Mouse (Mus musculus): ENCODE results near the gene Copz2. TPM values are rescaled to one million over a fixed set of nuclear protein-coding genes. Genes with fewer than 3 reads are reported as not detected.

The Copz2 gene
- total RNA-seq, 2 experiments from 2014 or later = 4.5 to 5.0 TPM

DNA sequence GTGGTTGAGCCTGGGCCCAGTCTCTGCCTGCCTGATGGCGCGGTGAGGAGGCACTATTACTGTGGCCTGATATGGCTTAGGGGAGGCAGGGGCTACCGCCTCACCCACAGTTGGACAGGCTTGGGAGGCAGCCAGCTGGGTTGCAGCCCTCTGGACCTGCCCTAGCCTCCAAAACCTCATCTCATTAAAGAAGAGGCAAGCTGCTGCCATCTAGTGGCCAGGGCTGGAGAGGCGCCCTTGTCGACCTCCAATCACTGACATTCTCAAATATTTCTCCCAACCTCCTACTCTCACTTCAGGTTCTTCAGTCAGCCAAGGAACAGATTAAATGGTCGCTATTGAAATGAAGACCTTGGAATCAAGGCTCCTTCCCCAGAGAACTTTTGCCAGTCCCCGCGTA, 10.9 kb downstream of the Copz2 start:
- intact Hi-C loops (cut with DNase I) = loop anchor here (2.0 to 10.0 kb wide), 4 partner anchors 83 to 582 kb away; partner anchors contain the start of gene Snx11
- DNase-seq (ENCODE audit: low spot score in 2 of 2) = peak; percentile 61 to 69

DNA sequence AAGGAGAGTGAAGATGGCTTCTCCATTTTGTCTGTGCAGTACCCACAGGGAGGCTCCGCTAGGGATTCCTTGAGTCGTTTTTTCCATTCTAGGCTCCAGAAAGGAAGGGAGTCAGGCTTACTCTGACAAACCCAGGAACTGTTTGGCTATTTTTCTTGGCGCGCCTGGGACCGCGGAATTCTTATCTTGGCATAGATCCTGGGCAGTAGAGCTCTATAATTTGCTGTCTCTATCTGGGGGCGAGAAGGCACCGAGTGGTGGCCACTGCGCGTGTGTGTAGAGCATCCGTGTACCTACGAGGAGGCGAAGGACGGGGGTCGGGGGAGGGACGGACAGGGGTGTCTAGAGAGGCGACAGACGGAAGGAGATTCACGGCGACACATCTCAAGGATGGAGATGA, 11.8 kb downstream of the Copz2 start:
- DNase-seq (ENCODE audit: low spot score in 2 of 2) = no peak
- intact Hi-C loops (cut with DNase I) = loop anchor here (2.0 to 10.0 kb wide), 4 partner anchors 84 to 583 kb away; partner anchors contain the start of gene Snx11

DNA sequence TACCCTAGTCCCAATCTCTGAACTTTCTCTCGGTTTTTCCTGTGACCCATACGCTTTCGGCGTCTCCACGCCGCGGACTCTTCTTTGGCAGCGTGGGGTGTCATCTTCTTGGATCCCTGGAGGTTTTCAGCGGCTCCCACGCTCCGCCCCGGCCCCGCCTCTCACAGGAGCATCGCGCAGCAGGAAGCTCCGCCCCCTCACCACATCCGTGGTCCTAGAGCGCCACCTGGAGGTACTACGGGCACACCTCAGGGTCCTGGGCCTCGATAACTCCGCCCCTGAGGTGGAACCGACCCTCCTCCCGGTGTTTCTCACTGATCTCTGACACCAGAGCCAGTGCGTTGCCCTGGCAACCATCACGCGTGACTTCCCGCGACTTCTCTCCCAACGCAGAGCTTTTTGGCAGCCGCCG, 12.2 kb downstream of the Copz2 start:
- DNase-seq (ENCODE audit: low spot score in 2 of 2) = peak; percentile 92 to 93
- intact Hi-C loops (cut with DNase I) = loop anchor here (2.0 to 10.0 kb wide), 4 partner anchors 85 to 583 kb away; partner anchors contain the start of gene Snx11

DNA sequence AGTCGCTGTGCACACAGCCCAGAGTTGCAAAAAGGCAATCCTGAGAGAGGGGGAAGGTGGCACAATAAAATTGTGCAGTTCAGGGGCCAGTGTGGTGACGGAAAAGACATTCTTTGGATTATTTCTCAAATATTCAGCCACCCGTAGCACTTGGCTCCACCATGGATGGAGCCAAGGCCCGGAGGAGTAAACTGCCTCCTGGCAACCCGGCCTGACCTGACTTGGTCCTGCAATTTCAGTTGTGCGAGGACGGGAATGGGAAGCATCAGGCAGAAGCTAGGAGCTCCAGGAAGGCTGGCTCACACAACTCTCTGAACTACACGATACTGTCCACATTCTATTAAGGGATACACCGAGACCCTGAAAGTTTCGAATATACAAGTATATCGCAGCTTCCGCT, 12.9 kb downstream of the Copz2 start:
- intact Hi-C loops (cut with DNase I) = loop anchor here (5.0 to 10.0 kb wide), 2 partner anchors 85 to 308 kb away; partner anchors contain the start of gene Snx11
- DNase-seq (ENCODE audit: low spot score in 2 of 2) = no peak

DNA sequence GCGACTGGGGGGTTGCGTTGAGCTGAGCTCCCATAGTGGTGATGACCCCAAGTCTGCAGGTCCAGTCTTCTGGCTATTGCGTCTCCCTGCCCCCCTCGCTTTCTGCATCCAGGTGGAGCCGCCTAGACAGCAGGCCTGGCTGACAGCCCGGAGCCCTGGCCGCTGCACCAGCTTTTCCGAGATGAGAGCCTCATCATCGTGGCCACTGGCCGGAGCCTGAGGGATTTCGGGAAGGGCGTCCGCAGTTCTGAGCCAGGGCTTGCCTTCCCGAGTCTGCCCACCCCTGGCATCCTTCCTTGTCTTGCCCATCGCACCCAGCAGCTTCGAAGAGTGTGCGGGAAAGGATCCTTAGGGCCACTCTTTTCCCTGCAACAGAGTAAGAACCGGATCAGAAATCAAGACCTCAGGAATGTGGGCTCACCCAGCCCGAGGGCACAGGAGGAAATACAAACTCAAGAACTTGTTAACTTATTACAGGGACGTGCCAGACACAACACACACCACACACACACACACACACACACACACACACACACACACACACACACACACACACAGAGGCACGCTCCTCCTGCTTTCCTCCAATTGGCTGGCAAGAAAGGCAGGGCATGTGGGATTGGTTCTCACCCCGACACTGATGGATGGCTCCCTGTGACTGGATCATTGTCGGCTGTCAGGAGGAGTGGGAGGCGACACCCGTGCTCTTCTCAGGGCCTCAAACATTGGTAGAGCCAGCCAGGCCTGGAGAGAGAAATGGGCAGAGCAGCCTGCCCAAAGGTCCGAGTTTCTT, 13.7 kb downstream of the Copz2 start:
- no peak for DNase-seq (ENCODE audit: low spot score in 2 of 2)
- intact Hi-C loops (cut with DNase I) = loop anchor here (5.0 to 10.0 kb wide), 2 partner anchors 86 to 309 kb away; partner anchors contain the start of gene Snx11

DNA sequence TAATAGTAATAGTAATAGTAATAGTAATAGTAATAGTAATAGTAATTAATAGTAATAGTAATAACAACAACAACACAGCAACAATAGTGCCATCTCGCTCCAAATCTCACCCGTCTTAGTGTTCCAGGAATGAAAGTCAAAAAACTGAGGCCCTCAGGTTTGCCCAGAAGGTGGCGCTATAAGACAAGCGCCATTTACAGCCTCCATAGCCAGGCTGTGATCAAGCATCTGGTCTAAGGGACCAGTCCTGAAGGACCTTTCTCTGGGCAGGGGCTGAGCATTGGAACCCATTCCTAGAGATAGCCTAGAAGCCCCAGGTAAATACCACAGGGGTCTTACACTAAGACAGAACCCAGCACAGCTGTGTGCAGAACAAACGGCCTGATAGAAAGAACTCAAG, 17.5 kb downstream of the Copz2 start:
- peak; percentile 37 to 64 for DNase-seq (ENCODE audit: low spot score in 2 of 2)
- intact Hi-C loops (cut with DNase I) = loop anchor here (1.0 to 10.0 kb wide), 4 partner anchors 42 to 312 kb away; no protein-coding TSS in a partner anchor

DNA sequence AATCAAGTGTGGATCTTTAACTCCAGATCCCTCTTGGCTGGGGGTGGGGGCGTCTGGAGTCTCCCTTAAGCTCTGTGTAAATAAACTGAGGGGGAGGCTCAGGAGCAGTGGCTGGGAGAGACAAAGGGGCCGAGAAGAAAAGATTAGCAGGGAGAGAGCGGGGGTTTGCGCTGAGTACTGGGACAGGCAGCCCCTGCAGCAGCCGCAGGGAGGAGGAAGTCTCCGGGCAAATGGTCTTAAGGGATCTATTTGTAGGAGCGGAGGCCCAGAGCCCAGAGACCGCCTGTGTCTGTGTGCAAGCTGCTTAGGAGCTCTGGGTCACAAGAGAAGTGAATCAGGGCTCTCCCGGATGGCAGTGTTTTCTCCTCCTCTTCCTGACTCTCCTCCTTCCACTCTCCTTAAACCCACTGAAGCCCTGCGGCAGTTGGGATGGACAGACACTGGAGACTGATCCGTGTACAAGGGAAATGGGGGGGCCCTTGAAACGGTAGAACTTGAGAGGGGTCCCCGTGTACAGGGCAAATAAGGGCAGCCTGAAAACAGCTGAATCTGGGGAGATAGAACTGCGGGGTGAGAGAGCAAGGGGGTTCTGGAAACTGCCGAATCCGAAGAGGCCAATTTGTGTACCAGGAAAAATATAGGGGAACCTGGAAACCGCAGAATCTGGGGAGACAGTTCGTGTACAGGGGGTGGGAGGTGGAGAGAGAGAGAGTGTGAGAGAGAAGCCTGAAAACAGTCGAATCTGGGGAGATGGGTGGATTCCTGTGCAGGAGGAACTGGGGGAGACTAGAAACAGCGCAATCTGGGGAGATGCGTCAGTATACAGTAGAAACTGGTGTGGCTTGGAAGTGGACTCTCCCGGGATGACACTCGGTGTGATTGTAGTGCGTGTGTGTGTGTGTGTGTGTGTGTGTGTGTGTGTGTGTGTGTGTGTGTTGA, 23.0 kb downstream of the Copz2 start:
- DNase-seq (ENCODE audit: low spot score in 2 of 2) = no peak
- intact Hi-C loops (cut with DNase I) = loop anchor here (2.0 kb wide), 1 partner anchor 30 kb away; no protein-coding TSS in a partner anchor

DNA sequence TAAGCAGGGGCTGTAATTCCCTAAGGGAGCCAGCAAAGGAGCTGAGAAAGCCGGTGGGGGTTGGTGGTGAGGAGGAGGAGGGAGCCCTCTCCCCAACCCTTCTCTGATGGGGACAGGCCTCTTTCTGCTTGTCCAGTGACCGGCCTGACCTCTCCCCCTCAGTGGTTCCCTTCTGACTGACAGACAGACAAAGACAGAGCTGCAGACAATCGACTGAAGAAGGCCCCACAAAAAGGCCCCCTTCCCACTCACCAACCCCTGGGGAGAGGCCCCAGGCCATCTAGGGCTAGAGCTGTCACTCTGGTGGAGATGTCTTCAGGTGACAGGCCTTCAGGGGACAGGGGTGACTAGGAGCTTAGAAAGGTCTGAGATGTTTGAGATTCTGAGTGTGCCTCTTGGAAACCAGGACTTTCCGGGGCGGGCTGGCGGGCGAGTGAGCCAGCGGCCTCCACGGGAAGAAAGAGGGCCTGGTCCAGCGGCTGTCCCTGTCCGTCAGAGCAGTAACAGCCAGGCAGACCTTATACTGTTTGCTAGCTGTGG, 24.0 kb downstream of the Copz2 start:
- no peak for DNase-seq (ENCODE audit: low spot score in 2 of 2)
- intact Hi-C loops (cut with DNase I) = loop anchor here (2.0 kb wide), 1 partner anchor 29 kb away; no protein-coding TSS in a partner anchor

DNA sequence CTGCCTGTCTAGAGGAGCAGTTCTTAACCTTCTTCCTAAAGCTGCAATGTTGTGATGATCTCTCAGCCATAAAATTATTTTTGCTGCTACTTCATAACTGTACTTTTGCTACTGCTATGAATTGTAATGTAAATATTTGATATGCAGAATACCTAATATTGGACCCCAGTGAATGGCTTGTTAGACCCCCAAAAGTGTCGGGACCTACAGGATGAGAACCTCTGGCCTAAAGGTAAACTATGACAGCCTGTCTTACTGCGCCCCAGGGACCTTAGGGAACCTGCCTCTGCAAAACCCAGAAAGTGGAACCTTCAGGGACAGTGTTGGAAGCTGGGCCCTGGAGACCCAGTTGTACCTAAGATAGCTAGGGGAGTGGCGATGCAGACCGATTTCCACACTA, 25.6 kb downstream of the Copz2 start:
- intact Hi-C loops (cut with DNase I) = no loop called here

DNA sequence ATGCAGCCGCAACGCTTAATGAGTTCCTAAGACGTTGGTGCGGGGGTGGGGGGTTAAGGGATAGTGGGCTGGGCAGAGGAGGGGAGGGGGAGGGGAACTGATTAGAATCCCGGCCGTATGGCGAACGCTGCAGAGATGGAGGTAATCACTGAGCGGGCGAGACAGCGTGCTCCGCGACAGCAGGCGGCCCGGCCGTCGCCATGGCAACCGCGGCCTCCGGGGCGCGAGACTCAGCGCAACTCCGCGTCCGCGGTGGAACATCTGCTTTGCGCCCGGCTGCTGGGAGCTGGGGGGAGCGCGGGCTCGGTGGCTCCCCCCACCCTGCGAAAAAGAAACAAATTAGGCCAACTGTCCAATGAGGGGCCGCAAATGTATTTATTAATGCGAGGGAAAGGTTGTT, 26.1 kb downstream of the Copz2 start:
- intact Hi-C loops (cut with DNase I) = no loop called here
- peak; percentile 84 to 86 for DNase-seq (ENCODE audit: low spot score in 2 of 2)

More for the DNA sequence above, 25.6 kb downstream of the Copz2 start:
- DNase-seq (ENCODE audit: low spot score in 2 of 2) = no peak

DNA sequence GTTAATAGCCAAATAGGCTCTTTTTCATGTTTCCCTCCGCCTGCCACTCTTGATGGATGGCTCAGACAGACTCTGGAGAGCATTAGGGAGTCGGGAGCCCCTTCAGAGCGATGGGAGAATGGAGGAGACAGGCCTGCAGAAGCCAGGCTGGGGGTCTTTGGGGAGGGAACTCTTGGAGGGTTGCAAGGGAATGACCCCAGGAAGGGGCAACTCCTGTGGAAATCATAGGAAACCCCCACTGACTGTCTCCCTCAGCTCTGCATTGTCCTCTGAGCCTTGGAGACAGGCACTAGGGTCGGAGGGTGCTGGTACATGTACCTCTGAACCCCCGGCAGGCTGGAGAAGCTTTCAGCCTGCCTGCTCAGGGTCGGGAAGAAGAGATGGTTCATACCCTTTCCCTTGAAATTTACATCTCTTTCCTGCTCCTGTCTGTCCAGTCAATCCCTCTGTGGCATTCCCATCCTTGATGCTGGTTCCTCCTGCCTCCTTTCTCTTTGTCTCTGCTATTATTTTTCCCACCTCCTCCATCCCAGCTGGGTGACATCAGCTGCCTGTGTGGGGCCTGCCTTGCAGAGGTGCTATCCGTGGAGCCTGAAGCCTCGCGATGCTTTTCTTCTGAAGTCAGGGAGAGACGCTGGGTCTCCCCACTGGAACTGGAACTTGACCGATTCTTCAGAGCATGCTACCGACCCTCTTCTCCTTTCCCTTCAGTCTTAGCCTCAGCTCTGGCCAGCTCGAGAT, 26.8 kb downstream of the Copz2 start:
- DNase-seq (ENCODE audit: low spot score in 2 of 2) = no peak

DNA sequence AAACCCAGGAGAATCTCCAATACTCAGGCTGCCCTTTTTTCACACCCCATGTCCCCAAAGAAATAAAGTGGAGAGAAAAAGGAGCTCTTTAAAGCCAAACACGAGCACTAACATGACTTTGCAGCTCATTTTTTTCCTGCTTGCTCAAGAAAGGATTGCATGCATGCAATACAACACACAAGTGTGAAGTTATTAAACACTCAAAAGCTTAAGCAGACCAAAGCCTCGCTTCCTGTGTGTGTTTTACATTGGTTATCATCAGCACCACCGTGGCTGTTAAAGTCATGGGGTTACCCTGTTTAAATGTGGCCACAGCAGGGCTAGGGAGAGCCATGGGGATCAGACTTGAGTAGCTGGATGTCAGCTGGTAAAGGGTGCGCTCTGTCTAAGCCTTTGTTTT, 27.4 kb downstream of the Copz2 start:
- intact Hi-C loops (cut with DNase I) = no loop called here
- no peak for DNase-seq (ENCODE audit: low spot score in 2 of 2)

More for the DNA sequence above, 26.8 kb downstream of the Copz2 start:
- intact Hi-C loops (cut with DNase I) = no loop called here

DNA sequence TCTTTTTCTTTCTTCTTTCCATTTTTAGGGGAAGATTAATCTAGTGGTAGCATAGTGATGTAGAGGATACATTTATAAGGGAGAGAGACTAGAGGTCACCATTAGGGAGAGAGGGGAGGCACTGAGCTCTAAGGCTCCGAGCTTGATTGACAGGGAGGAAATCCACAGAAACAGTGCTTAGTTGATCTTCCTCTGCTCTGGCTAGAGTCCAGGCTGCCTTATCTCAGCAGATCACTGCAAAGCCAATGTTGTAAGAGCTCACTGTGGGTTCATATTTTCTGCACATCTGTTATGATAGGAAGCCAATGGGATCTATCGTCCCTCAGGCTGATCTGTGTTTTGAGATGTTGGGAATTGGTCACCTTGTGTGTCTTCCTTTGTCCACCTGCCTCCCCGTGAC, 29.0 kb downstream of the Copz2 start:
- no peak for DNase-seq (ENCODE audit: low spot score in 2 of 2)
- intact Hi-C loops (cut with DNase I) = no loop called here

DNA sequence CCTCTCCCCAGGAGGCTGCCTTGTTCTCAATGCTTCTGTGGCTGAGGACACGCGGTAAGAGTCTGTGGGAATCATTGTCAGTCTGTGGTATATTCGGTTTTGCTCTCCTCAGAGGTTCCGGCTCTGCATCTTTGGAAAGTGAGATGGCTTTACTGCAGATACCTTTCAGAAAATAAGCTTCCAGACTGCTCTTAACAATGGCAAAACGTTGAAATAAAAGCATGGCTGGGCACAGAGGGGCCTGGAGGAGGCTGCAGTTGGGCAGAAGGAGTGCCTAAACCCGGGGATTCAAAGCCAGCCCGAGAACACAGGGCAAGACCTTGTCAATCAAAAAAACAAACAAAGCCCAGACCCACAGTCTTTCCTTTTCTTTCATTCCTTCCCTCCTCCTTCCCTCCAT, 29.7 kb downstream of the Copz2 start:
- intact Hi-C loops (cut with DNase I) = no loop called here
- no peak for DNase-seq (ENCODE audit: low spot score in 2 of 2)

DNA sequence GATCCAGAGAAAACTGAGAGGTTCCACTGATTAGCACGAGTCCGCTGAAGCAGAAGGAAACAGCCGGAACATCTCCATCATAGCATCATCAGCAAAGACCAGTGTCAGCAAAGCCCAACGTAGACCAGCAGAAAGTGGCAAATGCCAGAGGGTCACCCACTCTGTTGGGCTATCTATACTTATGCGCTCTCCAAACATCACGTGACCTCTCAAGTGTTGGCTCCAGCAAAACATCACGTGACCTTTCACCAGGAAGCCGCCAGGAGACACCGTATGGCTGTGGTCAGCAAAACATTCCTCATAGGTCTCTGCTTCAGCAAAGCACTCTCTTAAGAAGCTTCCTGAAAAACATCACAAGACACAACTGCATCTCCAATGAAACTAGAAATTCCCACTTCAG, 30.6 kb downstream of the Copz2 start:
- no peak for DNase-seq (ENCODE audit: low spot score in 2 of 2)
- intact Hi-C loops (cut with DNase I) = no loop called here

DNA sequence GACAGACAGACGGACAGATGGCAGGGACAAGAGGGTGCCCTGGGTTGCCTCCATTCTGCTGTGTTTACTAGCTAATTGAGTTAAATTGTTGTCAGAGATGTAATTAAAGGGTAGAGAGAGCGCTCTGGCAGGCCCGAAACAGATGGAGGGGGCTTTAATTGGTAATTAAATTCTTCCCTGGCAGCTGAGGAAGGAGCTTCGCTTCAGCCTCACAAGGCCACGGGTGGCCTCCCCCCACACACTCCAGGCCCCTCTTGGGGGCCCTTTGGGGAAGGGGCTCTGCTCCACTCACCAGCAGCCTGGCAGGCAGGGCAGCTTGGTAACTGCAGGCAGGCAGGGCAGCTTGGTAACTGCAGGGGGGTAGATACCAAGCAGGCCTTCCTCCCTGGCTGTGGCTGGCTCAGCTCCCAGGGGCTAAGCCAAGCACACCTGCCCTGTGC, 36.3 kb downstream of the Copz2 start:
- DNase-seq (ENCODE audit: low spot score in 2 of 2) = no peak
- intact Hi-C loops (cut with DNase I) = no loop called here

DNA sequence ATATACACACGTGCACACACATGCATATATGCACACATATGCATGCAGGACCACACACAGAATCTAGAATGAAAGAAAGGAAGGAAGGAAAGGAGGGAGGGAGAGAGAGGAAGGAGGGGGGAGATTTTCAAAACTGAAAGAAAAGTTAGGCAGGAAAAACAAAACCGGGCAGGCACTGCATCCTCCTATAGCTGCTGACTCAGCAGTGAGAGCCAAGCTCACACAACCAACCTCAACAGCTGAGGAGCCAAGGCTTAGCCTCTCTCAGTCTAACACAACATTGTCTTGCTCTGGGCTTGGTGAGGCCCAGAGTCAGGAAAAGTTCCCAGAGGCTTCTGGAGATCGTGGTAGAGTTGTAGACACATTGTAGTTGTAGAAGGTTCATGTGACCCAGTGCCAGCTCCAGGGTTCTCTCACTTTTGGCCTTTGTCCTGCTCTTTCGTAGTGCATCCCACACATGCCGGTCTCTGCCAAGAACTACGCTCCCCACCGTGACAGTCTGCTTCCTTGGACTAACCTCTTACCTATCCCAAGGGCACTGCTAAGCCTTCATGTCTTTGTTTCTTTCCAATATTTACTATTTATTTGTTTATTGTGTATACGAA, 37.4 kb downstream of the Copz2 start:
- intact Hi-C loops (cut with DNase I) = no loop called here
- no peak for DNase-seq (ENCODE audit: low spot score in 2 of 2)

DNA sequence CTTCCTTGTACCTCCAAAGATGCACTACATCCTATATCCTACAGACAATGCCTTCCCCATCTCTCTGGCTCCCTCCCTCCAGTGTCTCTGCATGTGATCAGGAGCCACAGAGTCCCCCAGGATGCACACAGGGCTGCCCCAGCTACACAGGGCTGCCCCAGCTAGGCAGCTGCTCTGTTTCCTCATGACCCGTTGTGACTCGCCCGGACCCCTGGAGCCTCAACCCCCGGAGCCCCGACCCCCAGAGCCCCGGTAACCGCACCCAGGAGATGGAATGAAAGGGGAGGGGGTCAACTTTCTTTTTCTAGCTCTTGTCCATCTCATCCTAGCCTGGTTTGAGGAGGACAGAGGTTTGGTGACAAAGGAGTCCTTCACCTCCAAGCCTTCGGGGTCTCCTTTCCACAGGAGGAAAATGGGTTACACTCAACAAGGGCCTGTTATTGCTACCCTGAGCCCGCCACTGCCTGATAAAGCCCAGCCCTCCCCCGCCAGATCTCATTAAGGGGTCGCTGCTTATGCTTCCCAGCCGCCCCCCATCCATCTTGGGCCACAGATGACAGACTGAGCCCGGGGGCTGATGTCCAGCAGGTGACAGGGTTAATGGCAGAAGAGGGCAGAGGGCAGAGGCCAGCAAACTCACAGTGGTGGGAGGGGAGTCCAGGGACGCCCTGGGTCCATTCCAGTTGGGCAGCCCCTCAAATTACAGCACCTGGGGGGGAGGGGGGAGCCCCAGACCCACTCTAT, 42.3 kb downstream of the Copz2 start:
- intact Hi-C loops (cut with DNase I) = no loop called here

More for the DNA sequence above, 42.3 kb downstream of the Copz2 start:
- no peak for DNase-seq (ENCODE audit: low spot score in 2 of 2)
